Mouse (Mus musculus): Measurements from ENCODE around the gene Hexim1. TPM values are rescaled to one million over a fixed set of nuclear protein-coding genes. Genes with fewer than 3 reads are reported as not detected.

Gene Hexim1
- 10.2 and 10.5 TPM in 2 replicates for total RNA-seq (2014; rRNA removed)
- 12.1 and 13.5 TPM in 2 replicates for polyA plus RNA-seq (2012; rRNA removed)

GRCm38 (mm10) chr11:103116008-103116818 is at the start of gene Hexim1:
Gene Hexim1, plus strand, starts transcription at chr11:103116231.
- Histone ChIP-seq H3K27ac (replicated peaks; ENCODE audit: insufficient read depth, low read depth, low read length) (peak within 1 kb of the TSS; percentile 90), H3K36me3 (ENCODE audit: control insufficient read depth, insufficient read depth, low read length) (no peaks in the 10 kb centered on the region), H3K4me3 (ENCODE audit: insufficient read depth, low read depth, low read length) (peak within 1 kb of the TSS; percentile 93), H3K27me3 (ENCODE audit: control insufficient read depth, insufficient read depth, low read length) (no peaks in the 10 kb centered on the region), H3K9ac (ENCODE audit: low read depth, low read length) (peak within 1 kb of the TSS; percentile 90), H3K79me2 (ENCODE audit: control insufficient read depth, insufficient read depth, low read length) (no peaks in the 10 kb centered on the region; the same call in 1 of the 2 replicates), H3K4me1 (ENCODE audit: control insufficient read depth, insufficient read depth, low read length) (peaks cover 17% of the 10 kb centered on the region)
- TF ChIP-seq POLR2A (IDR thresholded peaks at IDR 0.05; ENCODE audit: extremely low read depth, insufficient read depth, low read length), result peak; percentile 97
- no peak for TF ChIP-seq CTCF (IDR thresholded peaks at IDR 0.05; ENCODE audit: low read depth, low read length)
- under 1% methylated on average over 53 of the region's 53 CpGs for WGBS
- peak; percentile 99 for DNase-seq (ENCODE audit: extremely low read depth, low read depth, low spot score)

GRCm38 (mm10) chr11:103067051-103067361 is 49.0 kb upstream of the Hexim1 start:
- no peak for DNase-seq (ENCODE audit: extremely low read depth, low read depth, low spot score)
- Histone ChIP-seq H3K9ac (ENCODE audit: low read depth, low read length) (no peak overlapping the region), H3K4me1 (ENCODE audit: control insufficient read depth, insufficient read depth, low read length) (peaks cover 7% of the 10 kb centered on the region; the same call in 1 of the 2 replicates), H3K4me3 (ENCODE audit: insufficient read depth, low read depth, low read length) (no peak overlapping the region), H3K36me3 (ENCODE audit: control insufficient read depth, insufficient read depth, low read length) (peaks cover 47% of the 10 kb centered on the region), H3K27ac (replicated peaks; ENCODE audit: insufficient read depth, low read depth, low read length) (no peak overlapping the region), H3K27me3 (ENCODE audit: control insufficient read depth, insufficient read depth, low read length) (no peaks in the 10 kb centered on the region), H3K79me2 (ENCODE audit: control insufficient read depth, insufficient read depth, low read length) (no peaks in the 10 kb centered on the region)
- 94% methylated on average over 6 of the region's 6 CpGs for WGBS
- TF ChIP-seq POLR2A (IDR thresholded peaks at IDR 0.05; ENCODE audit: extremely low read depth, insufficient read depth, low read length), result no peak
- no peak for TF ChIP-seq CTCF (IDR thresholded peaks at IDR 0.05; ENCODE audit: low read depth, low read length)

- peak; percentile 12 for DNase-seq (ENCODE audit: extremely low read depth, low read depth, low spot score)
- no peak overlapping the region for H3K4me3 ChIP-seq (ENCODE audit: insufficient read depth, low read depth, low read length)
- H3K36me3 ChIP-seq (ENCODE audit: control insufficient read depth, insufficient read depth, low read length), result peaks cover 45% of the 10 kb centered on the region
- TF ChIP-seq POLR2A (IDR thresholded peaks at IDR 0.05; ENCODE audit: extremely low read depth, insufficient read depth, low read length) (no peak), CTCF (IDR thresholded peaks at IDR 0.05; ENCODE audit: low read depth, low read length) (no peak)
- H3K27me3 ChIP-seq (ENCODE audit: control insufficient read depth, insufficient read depth, low read length), result no peaks in the 10 kb centered on the region
- no peak overlapping the region; the same call in 1 of the 2 replicates for H3K27ac ChIP-seq (replicated peaks; ENCODE audit: insufficient read depth, low read depth, low read length)
- WGBS, result 63% methylated on average over 8 of the region's 8 CpGs
- peaks cover 7% of the 10 kb centered on the region; the same call in 1 of the 2 replicates for H3K4me1 ChIP-seq (ENCODE audit: control insufficient read depth, insufficient read depth, low read length)
- no peaks in the 10 kb centered on the region for H3K79me2 ChIP-seq (ENCODE audit: control insufficient read depth, insufficient read depth, low read length)
- no peak overlapping the region for H3K9ac ChIP-seq (ENCODE audit: low read depth, low read length)
These were observed 48.5 kb upstream of the Hexim1 start for GRCm38 (mm10) chr11:103067457-103068001.

- H3K4me1 ChIP-seq (ENCODE audit: control insufficient read depth, insufficient read depth, low read length), result peaks cover 7% of the 10 kb centered on the region; the same call in 1 of the 2 replicates
- no peak for DNase-seq (ENCODE audit: extremely low read depth, low read depth, low spot score)
- no peak overlapping the region for H3K4me3 ChIP-seq (ENCODE audit: insufficient read depth, low read depth, low read length)
- WGBS, result 91% methylated on average over 4 of the region's 4 CpGs
- H3K36me3 ChIP-seq (ENCODE audit: control insufficient read depth, insufficient read depth, low read length), result peaks cover 40% of the 10 kb centered on the region
- no peak overlapping the region for H3K9ac ChIP-seq (ENCODE audit: low read depth, low read length)
- no peaks in the 10 kb centered on the region for H3K79me2 ChIP-seq (ENCODE audit: control insufficient read depth, insufficient read depth, low read length)
- TF ChIP-seq CTCF (IDR thresholded peaks at IDR 0.05; ENCODE audit: low read depth, low read length) (no peak), POLR2A (IDR thresholded peaks at IDR 0.05; ENCODE audit: extremely low read depth, insufficient read depth, low read length) (no peak)
- no peak overlapping the region; the same call in 1 of the 2 replicates for H3K27ac ChIP-seq (replicated peaks; ENCODE audit: insufficient read depth, low read depth, low read length)
- H3K27me3 ChIP-seq (ENCODE audit: control insufficient read depth, insufficient read depth, low read length), result no peaks in the 10 kb centered on the region
These were observed 47.8 kb upstream of the Hexim1 start for GRCm38 (mm10) chr11:103068272-103068671.

GRCm38 (mm10) chr11:103068884-103069283 is 47.1 kb upstream of the Hexim1 start:
- peaks cover 7% of the 10 kb centered on the region; the same call in 1 of the 2 replicates for H3K4me1 ChIP-seq (ENCODE audit: control insufficient read depth, insufficient read depth, low read length)
- 97% methylated on average over 11 of the region's 11 CpGs for WGBS
- no peaks in the 10 kb centered on the region for H3K27me3 ChIP-seq (ENCODE audit: control insufficient read depth, insufficient read depth, low read length)
- no peaks in the 10 kb centered on the region for H3K79me2 ChIP-seq (ENCODE audit: control insufficient read depth, insufficient read depth, low read length)
- no peak for TF ChIP-seq CTCF (IDR thresholded peaks at IDR 0.05; ENCODE audit: low read depth, low read length)
- no peak for TF ChIP-seq POLR2A (IDR thresholded peaks at IDR 0.05; ENCODE audit: extremely low read depth, insufficient read depth, low read length)
- no peak overlapping the region for H3K27ac ChIP-seq (replicated peaks; ENCODE audit: insufficient read depth, low read depth, low read length)
- no peak overlapping the region for H3K9ac ChIP-seq (ENCODE audit: low read depth, low read length)
- no peak for DNase-seq (ENCODE audit: extremely low read depth, low read depth, low spot score)
- H3K4me3 ChIP-seq (ENCODE audit: insufficient read depth, low read depth, low read length), result no peak overlapping the region
- peaks cover 35% of the 10 kb centered on the region for H3K36me3 ChIP-seq (ENCODE audit: control insufficient read depth, insufficient read depth, low read length)
